Mouse (Mus musculus) right cerebral cortex, postnatal 4 days (tissue): ENCODE data around the gene Ccdc9.
A peak's percentile ranks its signal among the peaks of the same experiment; 100 is the strongest.
"Not testable (repeated sequence)": the region's sequence is repeated elsewhere in the genome, so short reads cannot be mapped to it uniquely, and the experiment has no call there.

Experiments
- DNase-seq: peaks from one replicate; pipeline ENCODE4 v3.0.0-alpha.2; 2022

The Ccdc9 gene

DNA sequence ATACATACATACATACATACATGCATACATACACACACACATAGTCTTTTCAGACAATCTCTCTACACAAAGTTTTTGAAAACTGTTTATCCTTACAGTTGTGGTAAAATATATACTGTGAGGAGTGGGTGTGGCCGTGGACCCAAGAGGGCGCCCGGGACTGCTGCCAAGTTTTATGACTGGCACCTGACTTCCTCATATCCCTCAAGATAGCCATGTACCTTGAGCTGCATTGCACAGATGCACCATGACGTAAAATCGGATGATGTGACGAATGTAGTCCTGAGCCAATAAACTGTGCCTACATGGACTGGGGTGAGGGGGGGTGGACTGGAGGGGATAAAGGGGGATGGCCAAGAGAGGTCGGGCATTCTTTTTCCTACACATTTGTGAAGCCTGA, 20.0 kb downstream of the Ccdc9 start:
- DNase-seq = not testable (repeated sequence)

DNA sequence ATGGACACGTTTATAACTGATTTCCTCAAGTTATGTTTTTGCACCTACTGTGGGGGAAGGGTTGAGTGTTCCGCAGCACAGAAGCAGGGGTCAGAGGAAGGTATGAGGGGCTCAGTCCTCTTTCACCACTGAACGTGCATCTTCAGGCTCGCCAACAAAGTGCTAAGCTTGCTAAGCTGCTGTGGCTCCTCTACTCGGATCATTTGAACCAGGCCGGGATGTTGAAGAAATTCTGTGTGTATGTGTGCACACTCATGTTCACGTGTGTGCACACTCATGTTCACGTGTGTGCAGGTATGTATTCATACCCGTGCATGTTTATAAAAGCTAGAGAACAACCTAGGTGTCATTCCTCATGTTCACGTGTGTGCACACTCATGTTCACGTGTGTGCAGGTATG, 20.7 kb downstream of the Ccdc9 start:
- DNase-seq = no peak

DNA sequence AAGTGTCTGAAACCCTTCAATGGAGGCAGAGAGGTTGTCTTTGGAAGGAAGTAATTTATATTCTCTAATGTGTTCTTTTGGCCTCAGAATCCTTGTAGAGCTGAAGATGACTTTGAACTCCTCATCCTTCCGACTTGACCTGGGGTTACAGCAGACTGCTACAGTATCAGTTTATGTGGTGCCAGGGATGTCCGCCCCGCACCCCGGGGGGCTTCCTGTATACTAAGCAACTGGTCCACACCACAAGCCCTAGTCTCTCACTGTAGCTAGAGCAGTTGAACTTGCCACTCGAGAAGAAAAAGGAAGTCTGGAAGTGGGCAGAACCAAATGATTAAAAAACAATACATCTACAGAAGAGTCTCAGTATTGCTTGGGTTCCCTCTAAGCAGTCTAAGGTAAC, 22.8 kb downstream of the Ccdc9 start:
- DNase-seq = no peak

DNA sequence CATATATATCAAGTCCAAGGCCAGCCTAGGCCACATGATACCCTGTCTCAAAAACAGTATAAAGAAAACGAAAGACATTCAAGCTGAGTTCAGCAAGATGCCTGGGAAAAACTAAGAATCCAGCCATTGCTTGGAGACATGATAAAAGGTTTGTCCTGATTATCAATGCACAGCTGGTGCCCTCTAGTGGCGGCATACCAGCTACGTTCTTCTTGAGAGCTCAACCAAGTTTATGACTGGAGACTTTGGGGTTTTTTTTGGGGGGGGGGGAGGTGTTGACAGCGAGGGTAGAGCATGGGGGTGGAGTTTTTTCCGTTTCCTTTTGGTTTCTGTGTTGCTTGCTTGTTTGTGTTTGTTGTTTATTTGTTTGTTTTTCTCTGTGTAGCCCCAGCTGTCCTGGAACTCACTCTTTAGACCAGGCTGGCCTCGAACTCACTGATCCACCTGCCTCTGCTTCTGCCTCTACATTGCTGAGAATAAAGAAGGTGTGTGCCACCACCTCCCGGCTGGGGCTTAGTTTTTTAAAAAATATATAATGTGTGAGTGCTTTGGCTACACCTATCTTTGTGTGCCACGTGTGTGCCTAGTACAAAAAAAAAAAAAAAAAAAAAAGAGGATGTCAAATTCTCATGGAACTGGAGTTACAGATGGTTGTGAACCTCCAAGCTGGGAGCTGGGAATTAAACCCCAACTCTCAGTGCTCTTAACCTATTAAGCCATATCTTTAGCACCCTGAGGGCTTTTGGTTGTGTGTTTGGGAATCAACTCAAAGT, 23.4 kb downstream of the Ccdc9 start:
- DNase-seq = peak; percentile 84

DNA sequence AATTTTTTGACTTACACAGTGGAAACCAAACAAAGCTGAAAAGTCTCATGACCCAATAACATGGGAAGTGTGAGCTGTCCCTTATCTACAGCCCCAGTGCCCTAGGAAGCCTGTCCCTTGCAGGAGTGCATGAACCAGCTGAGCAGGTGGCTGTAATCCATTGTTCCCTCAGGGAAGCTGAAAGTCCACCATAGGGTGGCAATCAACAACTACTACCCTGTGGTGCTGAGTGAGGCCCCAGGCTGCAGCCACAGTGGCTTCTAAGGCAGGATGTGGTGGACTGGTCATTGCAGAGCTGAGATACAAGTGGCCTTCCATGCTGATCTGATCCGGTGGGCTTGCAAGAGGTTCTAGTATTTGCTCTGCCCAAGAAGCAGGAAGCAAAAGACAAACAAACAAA, 25.5 kb downstream of the Ccdc9 start:
- no peak for DNase-seq

DNA sequence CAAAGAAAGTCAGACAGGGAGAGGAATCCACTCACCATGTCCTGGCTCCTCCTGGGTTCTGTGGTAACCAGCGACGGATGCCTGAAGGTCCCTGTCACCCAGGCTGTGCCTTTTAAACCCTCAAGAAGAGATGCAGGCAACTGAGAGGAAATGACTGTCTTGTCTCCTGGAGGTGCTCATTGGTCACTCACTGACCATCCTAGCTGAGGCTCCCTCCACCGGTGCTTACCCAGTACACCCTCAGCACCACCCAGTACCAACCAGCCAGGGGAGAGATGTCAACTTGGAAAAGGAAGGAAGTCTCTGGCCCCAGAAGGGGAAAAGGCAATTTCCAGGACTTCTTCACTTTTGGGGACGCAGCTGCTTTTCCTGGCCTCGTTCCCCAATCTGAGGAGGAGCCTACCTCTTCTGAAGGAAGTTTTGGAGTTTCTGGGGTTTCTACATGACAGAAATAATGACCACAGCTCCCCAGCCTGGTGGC, 27.4 kb downstream of the Ccdc9 start, which contains the start of gene C5ar1:
Gene C5ar1 (minus strand): TSS at position 431 of the 481 bp plus-strand sequence.
- DNase-seq = no peak

DNA sequence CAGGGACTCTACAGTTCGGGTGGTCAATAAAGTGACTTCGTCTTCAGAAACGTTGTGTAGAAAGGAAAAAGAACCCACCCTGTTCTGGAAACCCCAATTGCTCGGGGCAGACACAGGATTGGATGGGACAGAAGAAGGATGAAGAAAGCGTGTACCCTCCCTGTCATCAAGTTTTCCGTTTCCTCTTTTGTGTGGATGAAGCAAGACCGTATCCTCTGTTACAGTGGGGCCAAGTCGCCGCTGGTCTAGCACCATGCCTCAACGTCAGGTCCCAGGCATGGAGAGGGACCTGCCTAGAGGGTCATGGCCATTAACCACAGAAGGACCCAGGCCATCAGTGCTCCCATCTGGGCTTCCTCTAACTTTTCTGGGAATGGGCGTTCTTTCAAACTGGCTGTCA, 28.8 kb downstream of the Ccdc9 start:
- DNase-seq = no peak

DNA sequence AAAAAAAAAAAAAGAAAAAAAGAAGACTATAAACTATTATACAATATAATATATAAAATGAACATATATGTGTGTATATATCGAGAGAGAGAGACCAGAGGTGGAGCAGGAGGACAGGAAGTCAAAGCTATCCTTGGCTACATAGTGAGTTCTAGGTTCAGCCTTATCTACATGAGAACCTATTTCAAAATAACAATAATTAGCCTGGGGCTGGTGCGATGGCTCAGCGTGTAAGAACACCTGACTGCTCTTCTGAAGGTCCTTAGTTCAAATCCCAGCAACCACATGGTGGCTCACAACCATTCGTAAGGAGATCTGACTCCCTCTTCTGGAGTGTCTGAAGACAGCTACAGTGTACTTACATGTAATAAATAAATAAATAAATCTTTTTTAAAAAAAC, 30.6 kb downstream of the Ccdc9 start:
- DNase-seq = not testable (repeated sequence)

DNA sequence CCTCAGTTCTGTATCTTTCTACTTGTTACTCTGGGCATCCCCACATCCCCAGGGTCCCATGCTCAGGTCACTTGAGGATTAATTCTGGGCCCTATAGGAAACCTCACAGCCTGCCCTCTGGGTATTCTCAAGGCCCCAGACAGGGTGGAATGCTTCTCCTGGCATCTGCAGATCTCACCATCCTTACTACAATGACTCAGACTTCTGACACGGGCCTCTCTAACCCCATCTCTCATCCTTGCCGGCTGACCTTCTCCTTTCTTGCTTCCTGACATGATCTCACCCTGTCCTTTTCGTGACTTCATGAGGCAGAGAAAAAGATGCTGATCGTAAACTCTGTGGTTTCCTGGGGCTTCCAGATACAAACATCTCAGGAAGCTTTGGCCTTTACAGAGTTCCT, 32.4 kb downstream of the Ccdc9 start:
- DNase-seq = no peak

DNA sequence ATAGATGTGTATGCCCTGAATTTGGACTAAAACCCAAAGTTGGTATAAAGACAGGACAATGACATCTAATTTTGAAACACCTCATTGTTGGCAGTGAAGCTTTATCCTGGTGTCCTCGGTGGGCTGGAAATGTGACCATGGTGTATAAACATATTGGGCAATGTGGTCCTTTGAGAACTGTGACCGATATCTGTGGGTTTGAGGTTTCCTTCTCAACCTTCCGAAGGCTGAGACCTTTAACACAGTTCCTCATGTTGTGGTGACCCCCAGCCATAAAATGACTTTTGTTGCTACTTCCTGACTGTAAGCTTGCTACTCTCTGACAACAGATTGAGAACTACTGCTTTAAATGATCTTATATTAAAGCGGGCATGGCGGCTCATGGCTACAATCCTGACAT, 35.9 kb downstream of the Ccdc9 start:
- DNase-seq = no peak

DNA sequence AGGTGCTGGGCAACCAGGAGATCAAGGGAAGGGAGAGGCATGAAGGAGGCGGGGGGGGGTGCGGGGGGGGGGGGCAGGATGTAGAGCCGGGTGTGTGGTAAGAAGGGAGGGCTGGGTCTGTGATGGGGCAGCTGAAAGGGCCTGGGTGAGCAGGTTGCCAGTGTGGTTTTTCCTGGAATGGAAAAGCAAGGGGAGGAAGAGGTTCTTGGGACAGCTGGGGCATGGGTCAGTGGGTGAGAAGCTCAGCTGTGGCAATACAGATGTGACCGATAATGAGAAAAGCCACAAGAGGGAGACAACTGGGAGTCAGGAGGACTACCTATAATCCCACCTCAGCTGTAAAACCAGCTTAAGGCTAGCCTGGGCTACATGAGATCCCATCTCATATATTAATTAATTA, 40.6 kb downstream of the Ccdc9 start:
- DNase-seq = no peak

DNA sequence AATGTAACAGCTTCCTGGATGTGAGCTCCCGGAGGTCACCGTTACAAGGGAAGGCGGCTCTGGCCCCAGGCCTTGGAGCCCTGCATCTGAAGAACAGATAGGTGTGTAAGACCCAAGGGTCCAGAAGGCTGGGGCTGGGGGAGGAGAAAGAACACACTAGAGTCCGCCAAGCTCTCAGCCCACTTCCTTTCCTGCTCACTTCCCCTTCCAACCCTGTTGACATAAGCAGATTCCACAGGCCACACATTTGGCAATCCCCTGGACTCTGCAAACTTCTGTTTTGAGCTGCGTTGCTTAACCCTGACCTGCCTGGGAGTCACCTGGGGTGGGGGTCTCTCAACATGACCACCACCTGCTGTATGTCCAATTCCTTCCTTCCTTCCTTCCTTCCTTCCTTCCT, 42.5 kb downstream of the Ccdc9 start, which contains the start of gene C5ar2:
Gene C5ar2 (minus strand): TSS at position 88 of the 400 bp plus-strand sequence.
- DNase-seq = no peak

DNA sequence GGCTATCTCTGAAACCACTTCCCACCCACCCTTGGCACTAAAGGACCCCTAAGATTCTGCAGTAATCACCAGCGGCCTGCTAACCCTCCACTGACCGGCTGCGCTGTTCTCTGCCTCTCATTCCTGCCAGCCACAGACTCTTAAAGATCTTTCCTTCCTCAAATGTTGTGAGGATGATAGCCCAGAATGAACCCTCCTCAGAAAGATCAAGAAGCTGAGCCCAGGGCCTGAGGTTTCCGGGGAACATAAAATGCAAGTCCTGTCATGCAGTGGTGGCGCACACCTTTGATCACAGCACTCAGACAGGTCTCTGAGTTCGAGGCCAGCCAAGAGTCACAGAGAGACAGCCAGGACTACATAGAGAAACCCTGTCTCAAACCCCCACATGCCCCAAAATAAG, 44.4 kb downstream of the Ccdc9 start:
- no peak for DNase-seq

DNA sequence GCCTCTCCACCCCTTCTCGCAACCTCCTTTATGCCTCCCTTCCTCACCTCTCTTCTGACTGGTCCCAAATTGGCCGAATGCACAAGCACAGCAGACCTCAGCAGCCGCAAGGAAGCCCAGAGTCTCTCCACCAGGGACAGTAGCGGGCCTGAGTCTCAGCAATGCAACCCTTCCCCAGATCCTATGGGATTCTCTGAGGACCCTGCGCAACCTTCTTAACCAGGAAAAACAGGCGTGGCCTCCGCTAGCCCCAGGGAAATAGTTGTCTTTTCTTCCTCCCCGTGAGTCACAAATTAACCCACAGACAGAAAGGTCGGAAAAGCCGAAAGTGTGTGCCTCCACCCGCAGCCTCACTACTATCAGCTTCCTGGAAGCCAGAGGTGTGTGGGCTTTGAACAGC, 44.8 kb downstream of the Ccdc9 start:
- no peak for DNase-seq

DNA sequence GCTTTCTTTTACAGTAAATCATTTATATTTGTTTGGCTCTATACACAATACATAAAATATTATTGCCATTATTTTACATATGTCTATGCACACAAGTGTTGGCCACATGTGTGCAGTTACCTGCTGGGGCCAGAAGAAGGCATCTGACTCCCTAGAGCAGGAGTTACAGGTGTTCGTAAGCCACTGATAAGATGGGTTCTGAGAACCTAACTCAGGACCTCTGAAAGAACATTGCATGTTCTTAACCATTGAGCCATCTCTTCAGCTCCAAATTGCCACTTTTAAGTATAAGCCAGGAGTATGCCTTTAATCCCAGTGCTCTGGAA, 45.7 kb downstream of the Ccdc9 start:
- DNase-seq = no peak

DNA sequence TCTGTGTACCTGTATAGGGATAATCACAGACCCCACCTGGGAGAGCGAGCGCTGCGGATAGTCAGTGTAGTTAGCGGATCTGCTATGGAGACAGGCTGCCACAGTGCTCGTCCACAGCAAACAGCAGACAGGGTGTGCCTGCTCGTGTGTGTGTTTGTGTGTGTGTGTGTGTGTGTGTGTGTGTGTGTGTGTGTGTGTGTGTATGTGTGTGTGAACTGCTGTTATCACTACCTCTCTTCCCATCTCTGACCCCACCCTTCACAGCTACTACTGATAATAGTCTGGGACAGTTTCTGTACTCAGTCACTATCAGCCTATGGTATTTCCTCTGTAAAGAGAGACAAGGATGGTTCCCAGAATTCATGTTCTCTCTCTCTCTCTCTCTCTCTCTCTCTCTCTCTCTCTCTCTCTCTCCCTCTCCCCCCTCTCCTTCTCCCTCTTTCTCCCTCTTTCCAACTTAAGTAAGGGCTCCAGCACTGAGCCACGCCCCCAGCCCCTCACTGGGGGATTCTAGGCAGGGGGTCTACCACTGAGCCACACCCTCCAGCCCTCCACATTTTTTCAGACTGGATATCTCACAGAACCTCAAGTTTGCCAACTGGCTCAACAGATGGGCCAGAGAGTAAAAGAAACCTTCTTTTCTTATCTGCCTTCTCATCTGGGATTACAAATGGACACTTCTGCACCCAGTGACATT, 46.2 kb downstream of the Ccdc9 start:
- DNase-seq = no peak

DNA sequence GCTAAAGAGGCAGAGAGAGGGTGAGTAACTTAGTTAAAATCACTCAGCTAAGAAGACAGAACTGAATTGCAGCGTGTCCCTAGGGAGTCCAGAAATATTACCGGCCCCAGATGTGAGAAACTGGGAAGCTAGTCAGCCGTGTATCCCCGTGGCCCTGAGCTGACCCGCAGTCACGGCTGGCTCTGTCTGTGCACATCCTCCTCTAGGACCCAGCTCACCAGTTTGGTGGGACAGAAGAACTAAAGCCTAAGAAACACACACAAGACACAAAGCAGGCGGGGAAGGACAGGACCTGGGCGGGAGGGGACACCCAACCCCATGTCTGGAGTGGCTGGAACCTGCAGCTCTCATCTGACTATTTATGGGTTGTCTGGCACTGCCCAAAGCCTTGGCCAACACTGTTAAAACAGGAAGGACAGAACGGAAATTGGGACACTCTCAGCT, 47.0 kb downstream of the Ccdc9 start:
- no peak for DNase-seq

DNA sequence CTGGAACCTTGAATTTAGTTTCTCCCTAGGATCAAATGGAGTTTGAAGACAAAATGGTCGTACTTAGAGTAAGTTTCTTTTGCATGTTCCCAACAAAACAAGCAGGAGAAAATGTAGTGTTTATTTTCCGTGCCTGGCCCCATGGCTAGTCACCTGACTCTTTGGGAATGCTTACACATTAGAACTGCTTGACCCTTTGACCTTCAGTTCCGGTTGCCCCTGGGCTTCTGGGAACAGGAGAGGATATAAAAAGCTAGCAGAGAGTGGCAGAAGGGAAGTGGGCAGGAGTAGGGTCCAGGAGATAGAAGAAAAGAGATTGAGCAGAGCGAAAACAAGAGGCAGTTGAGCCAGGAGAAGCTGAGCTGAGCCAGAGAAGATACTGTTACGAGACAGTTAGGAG, 56.7 kb downstream of the Ccdc9 start:
- DNase-seq = no peak
